Mouse (Mus musculus) gastrocnemius, postnatal 10 days (tissue): ENCODE measurements around the gene Cox7a2. TPM values are rescaled to one million over a fixed set of nuclear protein-coding genes. Genes with fewer than 3 reads are reported as not detected.

Experiments used
- DNase-seq: peaks from one replicate; pipeline ENCODE4 v3.0.0; 2021; ENCODE audit warnings: mixed read lengths
- long read RNA-seq, 2 experiments: library from polyadenylated mRNA; stranded (forward); transcript quantifications; one replicate each; pipeline ENCODE4 v2.0.0; 2021
- total RNA-seq, 2 experiments: library from RNA; stranded (reverse); gene quantifications; 2 replicates each; pipeline ENCODE4 v1.2.3; 2021

Cox7a2 gene
- total RNA-seq = 100 to 1,000 TPM; 471 to 585 TPM
- long read RNA-seq, experiment 1, transcript Cox7a2-201 (4 exons, 659 nt) = major isoform, 467 of 500 reads
- long read RNA-seq, experiment 1, partial matches to known transcripts = 3 of 500 reads
- long read RNA-seq, experiment 1, other reads (novel, unspliced or antisense) = 26 of 500 reads
- long read RNA-seq, experiment 2, transcript Cox7a2-201 (4 exons, 659 nt) = major isoform, 417 of 442 reads
- long read RNA-seq, experiment 2, partial matches to known transcripts = 0 of 442 reads
- long read RNA-seq, experiment 2, other reads (novel, unspliced or antisense) = 22 of 442 reads

DNA sequence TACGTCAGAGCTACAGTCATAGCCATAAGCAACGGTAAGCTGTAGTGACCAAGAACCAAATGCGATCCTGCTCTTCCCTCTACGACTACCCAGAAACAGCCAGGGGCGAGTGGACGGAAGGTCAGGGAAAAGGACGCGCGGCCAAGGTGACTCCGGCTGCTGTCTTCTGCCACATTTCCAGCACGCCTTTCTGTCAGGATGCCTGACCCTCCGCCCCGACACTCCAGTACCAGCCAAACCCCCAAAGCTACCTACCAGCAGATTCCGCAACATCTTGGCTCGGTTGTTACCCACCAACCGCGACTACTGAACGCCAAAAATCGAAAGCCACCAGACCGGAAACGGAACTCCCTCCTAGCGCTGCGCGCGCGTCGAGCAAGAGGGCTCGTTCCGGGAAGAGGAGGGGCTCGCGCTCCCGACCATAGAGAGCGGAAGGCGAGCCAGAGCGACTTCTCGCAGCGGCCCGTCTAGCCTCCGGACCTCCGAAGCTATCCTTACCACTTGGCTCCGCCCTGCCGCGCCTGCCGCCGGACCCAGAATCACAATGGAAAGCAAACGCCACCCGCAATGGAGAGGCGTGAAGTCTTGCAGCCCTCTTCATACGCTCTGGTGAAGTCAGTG is at the start of gene Cox7a2:
Gene Cox7a2 (minus strand): TSS at position 494 of the 621 bp plus-strand sequence.
- DNase-seq = peak; percentile 90

GRCm38 (mm10) chr9:79809411-79809810 is 49.7 kb upstream of the Cox7a2 start:
- DNase-seq = no peak

GRCm38 (mm10) chr9:79807178-79807577 is 47.5 kb upstream of the Cox7a2 start:
- no peak for DNase-seq

DNA sequence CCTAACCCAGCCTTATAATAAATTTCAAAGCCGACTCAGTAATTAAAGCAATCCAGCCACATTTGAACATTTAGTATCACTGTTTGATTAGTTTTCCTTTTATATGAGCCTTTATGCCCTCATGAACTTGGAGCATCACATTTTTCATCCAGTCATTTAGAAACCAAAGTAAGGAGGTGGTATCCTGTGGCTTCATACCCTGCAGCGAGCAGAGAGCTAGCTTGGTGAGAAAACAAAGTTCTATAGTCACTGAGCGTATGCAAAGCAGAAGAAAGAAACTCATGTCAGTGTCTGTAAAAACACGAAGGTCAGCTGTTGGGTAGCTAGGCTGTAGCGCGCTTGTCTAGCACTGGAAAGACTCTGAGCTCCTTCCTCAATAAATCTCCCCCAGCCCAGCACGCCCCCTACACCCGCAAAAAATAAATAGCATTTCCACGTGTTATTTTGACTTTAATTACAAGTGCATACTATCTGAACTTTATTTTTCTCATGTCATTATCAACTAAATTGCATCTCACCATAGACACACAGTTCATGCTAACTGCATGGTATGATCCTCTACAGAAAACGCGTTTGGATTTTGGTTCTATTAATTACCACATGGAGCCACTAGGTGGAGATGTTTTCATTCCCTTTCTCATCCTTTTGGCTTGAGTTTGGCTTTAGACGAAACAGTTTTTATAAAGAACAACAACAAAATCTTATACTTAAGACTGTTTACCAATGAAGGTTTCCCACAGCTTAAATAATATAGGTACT is 46.8 kb upstream of the Cox7a2 start:
- DNase-seq = no peak

- no peak for DNase-seq
Observed at GRCm38 (mm10) chr9:79805426-79805825, 45.7 kb upstream of the Cox7a2 start.

- no peak for DNase-seq
Observed at GRCm38 (mm10) chr9:79796461-79797135, 36.9 kb upstream of the Cox7a2 start.

DNA sequence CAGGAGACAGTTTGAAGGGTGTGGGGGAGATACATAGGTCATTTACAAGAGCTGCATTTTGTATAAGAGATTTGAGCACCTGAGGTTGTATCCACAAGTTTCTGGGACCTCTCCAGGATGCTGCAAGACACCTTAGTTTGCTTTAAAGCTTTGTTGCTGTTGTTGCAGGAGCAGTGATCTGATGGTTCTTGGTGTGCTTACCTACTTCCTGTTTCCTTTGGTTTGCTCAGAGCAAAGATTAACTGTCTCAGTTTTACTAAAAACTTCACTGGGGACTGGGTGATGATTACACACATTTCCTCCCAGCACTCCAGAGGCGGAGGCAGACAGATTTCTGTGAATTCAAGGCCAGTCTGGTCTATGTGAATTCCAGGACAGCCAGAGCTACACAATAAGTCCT is 35.4 kb upstream of the Cox7a2 start:
- DNase-seq = no peak

- peak; percentile 94 for DNase-seq
Observed at GRCm38 (mm10) chr9:79792841-79793835, 33.5 kb upstream of the Cox7a2 start, which contains the start of gene Tmem30a. Tmem30a (minus strand) TSS chr9:79793507.

DNA sequence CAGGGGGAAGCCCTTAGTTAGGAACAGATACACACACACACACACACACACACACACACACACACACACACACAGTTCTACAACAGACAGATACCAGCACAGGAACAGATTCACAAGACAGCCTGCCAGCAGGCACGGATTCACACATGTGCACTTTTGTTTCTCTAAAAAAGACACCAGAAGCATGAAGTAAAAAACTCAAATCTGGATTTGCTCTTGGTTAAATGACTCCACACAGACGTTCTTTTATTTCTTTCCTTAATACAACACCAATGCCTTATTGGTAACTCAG is 26.1 kb upstream of the Cox7a2 start:
- DNase-seq = no peak

- no peak for DNase-seq
Observed at GRCm38 (mm10) chr9:79784934-79785793, 25.5 kb upstream of the Cox7a2 start.

DNA sequence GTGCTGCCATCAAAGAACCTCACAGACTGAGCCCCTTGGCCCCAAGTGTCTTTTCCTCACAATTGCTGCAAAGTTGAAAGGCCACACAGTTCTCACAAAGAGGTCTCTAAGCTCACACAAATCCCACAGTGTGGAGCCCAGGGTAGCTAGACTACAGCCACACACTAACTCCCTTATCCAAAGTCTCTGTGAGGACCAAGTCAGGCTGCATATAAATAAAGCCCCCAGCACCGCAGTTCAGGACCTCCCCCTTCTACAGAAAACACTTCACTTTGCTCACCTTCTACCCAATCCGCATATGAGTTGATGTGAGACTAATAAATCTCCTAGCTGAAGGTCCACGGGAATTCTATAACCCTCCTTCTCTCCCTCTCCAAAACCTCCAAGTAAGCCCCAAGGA is 24.8 kb upstream of the Cox7a2 start:
- DNase-seq = no peak

- DNase-seq = no peak
Observed at GRCm38 (mm10) chr9:79779354-79779753, 19.7 kb upstream of the Cox7a2 start.

- DNase-seq = no peak
Observed at GRCm38 (mm10) chr9:79766991-79767545, 7.4 kb upstream of the Cox7a2 start.

GRCm38 (mm10) chr9:79765329-79765728 is 5.7 kb upstream of the Cox7a2 start:
- no peak for DNase-seq

GRCm38 (mm10) chr9:79762519-79762918 is 2.8 kb upstream of the Cox7a2 start:
- no peak for DNase-seq

- DNase-seq = no peak
Observed at GRCm38 (mm10) chr9:79760076-79760475, 398 bp upstream of the Cox7a2 start.

GRCm38 (mm10) chr9:79755311-79755710 is 4.4 kb downstream of the Cox7a2 start:
- no peak for DNase-seq

DNA sequence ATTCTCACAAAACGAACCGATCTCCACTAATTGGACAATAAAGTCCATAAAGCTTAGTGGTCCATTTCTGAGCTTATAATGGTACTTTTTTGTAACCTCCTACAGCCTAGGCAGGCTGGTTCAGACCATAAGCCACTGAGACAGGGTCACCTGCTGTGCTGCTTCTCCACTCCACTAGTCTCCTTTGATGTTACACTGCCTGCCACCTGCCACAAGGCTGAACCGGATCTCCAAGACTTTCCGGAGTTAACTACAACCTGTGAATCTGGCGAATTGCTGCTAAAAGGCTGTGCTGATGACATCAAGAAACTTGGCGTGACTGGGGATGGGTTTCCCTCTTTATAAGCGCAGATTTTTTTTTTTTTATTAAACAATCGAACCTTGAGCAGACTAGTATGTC is 7.8 kb downstream of the Cox7a2 start:
- no peak for DNase-seq

- no peak for DNase-seq
Observed at GRCm38 (mm10) chr9:79750709-79751108, 9.0 kb downstream of the Cox7a2 start.

GRCm38 (mm10) chr9:79745036-79745435 is 14.6 kb downstream of the Cox7a2 start:
- DNase-seq = no peak
